Mouse (Mus musculus): Measurements from ENCODE around the gene Rbm5.

Gene Rbm5

GRCm38 (mm10) chr9:107770374-107771290, at the start of gene Rbm5:
Rbm5 (minus strand) TSS chr9:107770996.
- peak; percentile 89 for DNase-seq

GRCm38 (mm10) chr9:107812132-107812531, 41.3 kb upstream of the Rbm5 start:
- no peak for DNase-seq

DNA sequence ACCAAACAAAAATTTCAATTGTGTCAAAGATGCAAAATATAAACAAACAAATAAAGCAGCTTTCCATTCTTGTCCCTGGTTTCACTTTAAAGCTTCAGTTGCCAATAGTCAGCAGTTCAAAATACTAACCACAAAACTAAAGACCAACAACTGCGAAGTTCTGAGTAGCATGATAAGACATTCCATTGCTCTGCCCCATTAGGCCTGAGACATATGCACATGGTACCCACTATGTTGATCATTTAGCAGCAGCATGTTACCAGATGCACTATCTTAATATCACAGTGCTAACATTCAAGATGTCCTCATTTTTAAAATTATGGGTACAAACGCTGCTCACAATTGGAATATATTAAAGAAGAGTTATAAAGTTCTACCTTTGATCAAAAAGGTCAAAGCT, 40.2 kb upstream of the Rbm5 start:
- DNase-seq = no peak

- no peak for DNase-seq
Measured at GRCm38 (mm10) chr9:107791714-107792113, 20.9 kb upstream of the Rbm5 start.

GRCm38 (mm10) chr9:107782536-107783203, 11.9 kb upstream of the Rbm5 start:
- no peak for DNase-seq

- DNase-seq = no peak
Measured at GRCm38 (mm10) chr9:107776809-107777208, 6.0 kb upstream of the Rbm5 start.

DNA sequence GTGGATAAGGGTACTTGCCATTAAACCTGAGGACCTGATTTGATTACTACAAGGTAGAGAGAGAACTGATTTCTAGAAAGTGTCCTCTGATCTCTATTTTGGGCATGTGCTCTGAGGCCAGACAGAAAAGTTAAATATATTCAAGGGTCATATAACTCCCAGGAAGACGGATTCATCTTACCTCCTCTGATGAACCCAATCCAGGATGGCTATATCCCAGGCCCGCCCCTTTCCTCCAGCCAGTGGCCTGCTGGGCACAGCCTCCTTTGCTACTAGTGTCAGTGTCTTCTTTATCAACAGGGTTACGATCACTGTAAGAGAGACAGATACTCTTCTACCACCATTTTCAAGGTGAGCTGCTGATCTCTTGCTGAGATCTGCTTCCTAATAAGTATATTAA, 3.6 kb upstream of the Rbm5 start:
- DNase-seq = no peak

DNA sequence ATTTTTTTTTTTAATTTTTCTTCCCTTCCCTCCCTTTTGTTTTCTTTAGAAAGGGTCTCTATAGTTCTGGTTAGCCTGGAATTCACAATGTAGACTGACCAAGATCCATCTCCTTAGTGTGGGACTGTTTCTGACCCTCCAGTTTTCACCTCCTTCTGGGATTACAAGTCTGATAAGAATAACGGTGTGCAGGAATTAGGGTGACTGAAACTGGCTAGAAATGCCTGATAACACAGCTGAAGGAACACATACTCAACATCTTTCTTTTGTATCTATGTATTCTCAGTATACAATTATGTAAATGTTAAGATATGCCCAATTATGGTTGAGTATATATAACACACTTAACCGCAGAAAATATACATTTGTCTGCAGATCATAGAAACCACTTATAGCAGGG, 986 bp upstream of the Rbm5 start:
- DNase-seq = no peak

DNA sequence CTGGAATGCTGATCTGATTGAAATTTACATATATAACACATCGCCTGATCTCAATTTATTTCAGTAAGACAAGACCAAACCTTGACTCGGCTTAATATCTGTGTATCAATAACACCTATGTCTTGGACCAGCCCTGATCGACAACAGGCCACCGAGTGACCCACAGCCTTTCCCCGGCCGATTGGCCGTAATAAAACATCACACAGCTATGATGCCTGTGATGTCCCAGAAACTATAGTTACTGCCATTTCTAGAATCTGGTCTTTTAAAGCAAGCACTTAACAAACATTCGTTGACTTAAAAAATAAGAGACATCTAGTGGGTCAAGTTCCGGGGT, 791 bp downstream of the Rbm5 start:
- no peak for DNase-seq

DNA sequence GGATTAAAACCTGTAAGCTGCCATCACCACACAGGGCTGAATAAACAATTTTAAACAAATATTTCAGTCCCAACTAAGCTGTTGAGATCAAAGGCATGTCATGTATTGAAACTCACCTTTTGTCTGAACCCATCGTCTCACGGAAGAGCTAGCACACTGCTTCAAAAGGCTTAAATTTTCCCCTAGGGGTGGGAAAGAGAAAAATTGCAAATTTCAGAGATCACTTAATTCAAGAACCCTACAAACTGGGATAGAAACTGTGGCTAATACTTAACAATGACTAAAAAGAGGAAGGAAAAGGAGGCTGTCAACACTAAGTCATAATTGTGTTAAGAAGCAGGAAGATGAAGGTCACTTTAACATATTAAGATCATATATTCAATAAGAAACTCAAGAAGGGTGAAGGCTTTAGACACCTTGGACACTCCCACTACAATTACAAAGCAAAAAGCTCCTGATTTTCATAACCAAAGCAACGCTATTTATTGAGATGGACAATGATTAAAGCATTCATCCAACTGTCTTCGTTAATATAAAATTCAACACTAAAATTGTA, 1.3 kb downstream of the Rbm5 start:
- DNase-seq = no peak

GRCm38 (mm10) chr9:107768851-107769250, 1.9 kb downstream of the Rbm5 start:
- no peak for DNase-seq

DNA sequence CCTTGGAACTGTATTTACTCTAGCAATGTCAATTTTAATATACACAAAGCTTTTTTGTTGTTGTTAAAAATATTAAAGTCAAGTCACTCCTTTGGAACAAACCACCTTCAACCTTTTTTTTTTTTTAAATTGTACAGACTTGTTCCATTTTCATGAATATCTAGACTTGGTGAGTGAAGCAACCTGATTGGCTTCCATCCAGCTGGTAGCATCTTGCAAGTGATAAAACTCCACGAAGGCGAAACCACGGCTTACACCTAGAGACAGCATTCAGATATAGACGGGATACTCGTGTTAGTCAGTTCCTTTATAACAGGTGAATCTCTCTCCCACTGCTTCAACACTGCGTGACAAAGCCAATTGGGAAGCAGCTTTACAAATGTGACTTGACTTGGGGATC, 11.2 kb downstream of the Rbm5 start:
- no peak for DNase-seq

GRCm38 (mm10) chr9:107750378-107750777, 20.4 kb downstream of the Rbm5 start:
- no peak for DNase-seq

DNA sequence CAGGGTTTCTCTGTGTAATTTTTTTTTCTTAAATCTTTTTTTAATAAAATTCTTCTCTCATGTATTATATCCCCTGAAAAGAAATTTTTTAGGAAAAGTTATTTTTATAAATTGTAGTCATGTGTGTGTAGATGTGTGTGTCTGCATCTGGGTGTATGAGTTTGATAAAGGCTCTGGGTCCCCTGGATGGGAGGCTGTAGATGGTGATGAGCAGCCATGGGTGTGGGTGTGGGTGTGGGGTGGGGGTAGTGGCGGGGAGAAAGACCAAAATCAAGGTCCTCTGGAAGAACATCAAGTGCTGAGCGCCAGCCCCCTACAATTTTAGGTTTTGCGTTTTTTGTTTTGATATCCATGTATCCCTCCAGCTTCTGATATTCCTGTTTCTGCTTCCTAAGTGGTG, 22.7 kb downstream of the Rbm5 start:
- no peak for DNase-seq

DNA sequence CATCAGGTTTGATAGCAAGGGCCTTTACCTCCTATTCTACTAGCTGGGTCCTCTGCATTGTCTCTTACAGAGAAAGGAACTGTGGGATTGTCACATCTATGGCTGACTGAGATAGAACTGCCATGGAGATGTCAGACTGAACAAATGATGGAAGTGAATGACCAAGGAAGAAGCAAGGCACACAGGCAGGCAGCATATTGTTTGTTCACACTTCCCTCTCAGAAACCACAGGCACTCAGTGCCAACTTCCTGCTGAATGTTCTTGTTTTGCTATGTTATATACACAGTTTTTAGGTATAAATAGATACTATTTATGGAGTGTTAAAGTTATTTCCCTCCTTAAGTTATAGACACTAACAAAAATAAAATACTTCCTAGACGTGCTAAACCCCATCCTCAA, 23.5 kb downstream of the Rbm5 start:
- DNase-seq = no peak

DNA sequence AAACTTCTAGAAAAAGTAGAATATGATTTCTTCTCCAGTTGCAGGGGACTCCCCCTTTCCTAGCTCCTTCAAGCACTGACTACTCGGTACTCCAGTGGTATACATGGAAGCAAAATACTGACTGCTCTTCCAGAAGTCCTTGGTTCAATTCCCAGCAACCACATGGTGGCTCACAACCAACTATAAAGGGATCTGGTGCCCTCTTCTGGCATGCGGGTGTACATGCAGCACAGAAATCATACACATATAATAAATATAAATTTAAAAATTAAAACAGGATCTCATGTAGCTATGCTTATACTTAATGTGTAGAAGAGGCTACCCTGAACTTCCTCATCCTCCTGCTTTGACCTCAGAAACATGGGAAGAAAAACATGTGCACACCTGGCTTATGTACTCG, 24.1 kb downstream of the Rbm5 start:
- DNase-seq = no peak

DNA sequence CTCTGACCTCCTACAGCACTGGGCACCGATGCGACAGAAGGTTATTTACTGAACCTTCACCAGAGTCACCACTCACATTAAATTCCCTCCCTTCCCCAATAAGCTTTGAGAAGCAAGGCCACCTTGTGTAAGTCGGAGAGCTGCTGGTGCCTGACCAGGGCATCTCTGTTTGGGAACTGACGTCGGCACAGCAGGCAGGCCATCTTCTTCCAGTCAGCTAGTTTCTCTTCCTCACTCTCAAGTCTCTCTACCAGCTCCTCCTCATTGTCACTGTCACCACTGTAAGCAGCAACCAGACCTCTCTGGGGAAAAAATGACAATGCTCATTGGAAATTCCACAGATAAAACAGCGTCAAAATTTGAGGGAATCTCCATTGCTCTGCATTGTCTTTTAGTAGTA, 26.7 kb downstream of the Rbm5 start:
- DNase-seq = no peak

DNA sequence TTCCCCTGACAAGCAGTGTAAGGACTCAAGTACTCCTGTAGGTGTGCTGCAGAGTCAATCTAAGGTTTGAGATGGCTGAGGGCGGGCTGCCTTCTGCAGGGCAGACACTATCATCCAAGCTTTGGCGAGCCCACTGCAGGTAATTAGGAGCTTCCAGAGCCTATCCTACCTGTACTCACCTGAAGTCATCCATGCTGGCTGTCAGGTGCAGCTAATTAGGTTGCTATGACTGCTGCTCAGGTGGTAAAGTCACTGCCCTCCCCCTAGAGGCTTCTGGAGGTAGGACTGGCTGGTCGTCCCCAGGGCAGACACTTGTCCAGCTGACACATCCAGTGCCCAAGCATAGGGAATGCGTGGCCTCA, 32.0 kb downstream of the Rbm5 start:
- no peak for DNase-seq

GRCm38 (mm10) chr9:107738020-107738840, 32.6 kb downstream of the Rbm5 start:
- DNase-seq = peak; percentile 80

GRCm38 (mm10) chr9:107736185-107736485, 34.7 kb downstream of the Rbm5 start:
- DNase-seq = no peak

- DNase-seq = no peak
Measured at GRCm38 (mm10) chr9:107735356-107736184, 35.2 kb downstream of the Rbm5 start.

DNA sequence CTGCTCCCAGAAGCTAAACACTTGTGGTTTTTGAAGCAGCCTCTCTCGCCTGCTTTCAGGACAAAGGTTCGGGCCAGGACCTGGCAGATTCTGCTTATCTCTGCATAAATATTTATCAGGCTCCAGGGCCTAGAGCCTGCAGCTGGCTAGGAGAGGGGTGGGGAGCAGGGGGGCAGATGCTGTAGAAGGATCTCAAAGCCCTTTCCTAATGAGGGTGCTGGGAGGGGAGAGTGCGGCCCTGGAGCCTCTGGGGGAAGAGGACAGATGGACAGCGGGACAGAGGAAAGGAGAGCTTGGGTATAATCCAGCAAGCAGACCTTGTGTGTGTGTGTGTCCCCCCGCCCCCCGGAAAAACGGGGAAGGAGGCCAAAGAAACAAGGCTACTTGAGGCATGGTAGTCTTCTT, 36.2 kb downstream of the Rbm5 start:
- DNase-seq = no peak

DNA sequence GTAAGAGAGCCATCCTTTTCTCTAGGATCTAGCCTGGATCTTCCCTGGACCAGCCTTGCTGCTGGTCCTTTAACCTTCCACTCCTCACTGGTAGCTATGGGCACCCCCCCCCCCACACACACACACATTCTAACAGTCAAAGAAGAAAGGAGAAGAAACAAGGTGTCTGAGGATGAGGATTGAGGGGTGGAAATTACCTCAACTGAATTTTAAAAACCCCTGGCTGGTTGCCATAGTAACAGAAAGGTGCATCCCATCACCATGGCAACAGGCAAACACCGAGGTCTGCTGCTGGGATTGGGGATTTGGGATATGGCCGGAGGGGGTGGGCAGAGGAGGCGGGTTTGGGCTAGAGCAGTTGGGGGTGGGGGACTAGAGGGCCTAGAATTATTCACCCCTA, 41.1 kb downstream of the Rbm5 start:
- DNase-seq = no peak

Data from cerebellum, adult 11 months (tissue).